Mouse (Mus musculus) lung, embryonic 15.5 days (tissue): ENCODE measurements around the gene Klhdc10. TPM values are rescaled to one million over a fixed set of nuclear protein-coding genes. Genes with fewer than 3 reads are reported as not detected.
A peak's percentile ranks its signal among the peaks of the same experiment; 100 is the strongest.

Experiments used
- ATAC-seq: fragments of 200-750 bp; cut with Nextera tagmentation; 2 replicates; pipeline ENCODE4 v1.8.0; 2017; ENCODE audit warnings: moderate number of reproducible peaks, borderline replicate concordance; ENCODE audit not compliant: low FRiP score, low TSS enrichment; ENCODE audit errors: extremely low read depth
- H3K27ac ChIP-seq: fragments of 300-500 bp; sonication (generic); 2 replicates; pipeline ENCODE4 v1.5.1; 2015; ENCODE audit warnings: moderate library complexity, mild to moderate bottlenecking, inconsistent platforms
- H3K27me3 ChIP-seq: fragments of 300-500 bp; sonication (generic); 2 replicates; pipeline ENCODE4 v1.6.1; 2015; ENCODE audit warnings: inconsistent platforms
- H3K36me3 ChIP-seq: fragments of 300-500 bp; sonication (generic); 2 replicates; pipeline ENCODE4 v1.6.1; 2015; ENCODE audit warnings: inconsistent platforms
- H3K4me1 ChIP-seq: fragments of 300-500 bp; sonication (generic); 2 replicates; pipeline ENCODE4 v1.6.1; 2015; ENCODE audit warnings: inconsistent platforms
- H3K4me2 ChIP-seq: fragments of 300-500 bp; sonication (generic); 2 replicates; pipeline ENCODE4 v1.6.1; 2015; ENCODE audit warnings: inconsistent platforms, mild to moderate bottlenecking, moderate library complexity
- H3K4me3 ChIP-seq: fragments of 300-500 bp; sonication (generic); 2 replicates; pipeline ENCODE4 v1.5.1; 2015; ENCODE audit warnings: mild to moderate bottlenecking, inconsistent platforms
- H3K9ac ChIP-seq: fragments of 300-500 bp; sonication (generic); 2 replicates; pipeline ENCODE4 v1.6.1; 2015; ENCODE audit warnings: inconsistent platforms
- H3K9me3 ChIP-seq: fragments of 300-500 bp; sonication (generic); 2 replicates; pipeline ENCODE4 v1.6.1; 2016; ENCODE audit warnings: inconsistent platforms
- WGBS: fragments of 180-500 bp; shearing (Covaris S2); methylation state at CpG from one replicate; pipeline ENCODE4 v1.1.7; 2015; 5-methylcytosine and 5-hydroxymethylcytosine counted together
- polyA plus RNA-seq: library from polyadenylated mRNA; unstranded; fragments of >200 nt; fragmentation: Nextera tagmentation; extraction: Ambion mirVana; gene quantifications from 2 replicates; pipeline ENCODE4 v1.2.1, GENCODE M21; 2015

The Klhdc10 gene
- polyA plus RNA-seq, 1 experiment from 2014 or later: 23.2 TPM

DNA sequence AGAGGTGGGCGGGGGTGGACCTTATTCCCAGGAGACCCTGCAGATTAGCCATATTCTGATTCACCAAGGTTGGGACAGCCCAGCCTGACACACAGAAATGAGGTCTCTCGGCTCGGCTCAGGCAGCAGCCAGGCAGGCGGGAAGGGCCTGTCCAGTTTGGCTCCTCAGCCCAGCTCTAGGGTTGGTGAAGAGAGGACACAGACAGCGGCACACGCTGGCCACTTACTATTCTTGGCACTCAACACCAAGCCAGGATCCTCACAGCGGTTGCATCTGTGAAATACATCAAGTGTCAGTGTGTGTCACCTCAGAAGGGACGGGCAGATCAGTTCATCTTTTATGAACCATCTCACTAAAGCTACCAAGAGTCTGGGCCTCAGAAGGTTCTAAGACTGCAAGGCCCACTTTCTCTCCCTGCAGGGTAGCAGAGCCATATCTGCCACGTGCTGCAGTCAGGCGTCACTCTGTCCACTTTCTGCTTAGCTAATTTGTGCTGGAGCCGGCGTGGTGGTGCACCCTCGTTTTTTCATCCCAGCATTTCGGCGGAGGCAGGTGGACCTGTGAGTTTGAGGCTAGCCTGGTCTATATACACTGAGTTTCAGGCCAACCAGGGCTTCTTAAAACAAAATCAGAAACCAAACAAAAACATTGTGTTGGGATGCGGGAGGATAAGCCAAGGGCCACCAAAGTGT is 57.5 kb downstream of the Klhdc10 start:
- peak overlapping the region; percentile 82 for H3K4me2 ChIP-seq
- 64% methylated on average over 16 of the region's 16 CpGs for WGBS
- H3K4me3 ChIP-seq: peak overlapping the region; percentile 48
- peaks cover 12% of the 10 kb centered on the region for H3K36me3 ChIP-seq
- peaks cover 34% of the 10 kb centered on the region for H3K4me1 ChIP-seq
- no peak for ATAC-seq
- H3K27me3 ChIP-seq: no peaks in the 10 kb centered on the region
- peak overlapping the region; percentile 53; the same call in 1 of the 2 replicates for H3K9ac ChIP-seq
- H3K27ac ChIP-seq: peak overlapping the region; percentile 97
- H3K9me3 ChIP-seq: no peaks in the 10 kb centered on the region

DNA sequence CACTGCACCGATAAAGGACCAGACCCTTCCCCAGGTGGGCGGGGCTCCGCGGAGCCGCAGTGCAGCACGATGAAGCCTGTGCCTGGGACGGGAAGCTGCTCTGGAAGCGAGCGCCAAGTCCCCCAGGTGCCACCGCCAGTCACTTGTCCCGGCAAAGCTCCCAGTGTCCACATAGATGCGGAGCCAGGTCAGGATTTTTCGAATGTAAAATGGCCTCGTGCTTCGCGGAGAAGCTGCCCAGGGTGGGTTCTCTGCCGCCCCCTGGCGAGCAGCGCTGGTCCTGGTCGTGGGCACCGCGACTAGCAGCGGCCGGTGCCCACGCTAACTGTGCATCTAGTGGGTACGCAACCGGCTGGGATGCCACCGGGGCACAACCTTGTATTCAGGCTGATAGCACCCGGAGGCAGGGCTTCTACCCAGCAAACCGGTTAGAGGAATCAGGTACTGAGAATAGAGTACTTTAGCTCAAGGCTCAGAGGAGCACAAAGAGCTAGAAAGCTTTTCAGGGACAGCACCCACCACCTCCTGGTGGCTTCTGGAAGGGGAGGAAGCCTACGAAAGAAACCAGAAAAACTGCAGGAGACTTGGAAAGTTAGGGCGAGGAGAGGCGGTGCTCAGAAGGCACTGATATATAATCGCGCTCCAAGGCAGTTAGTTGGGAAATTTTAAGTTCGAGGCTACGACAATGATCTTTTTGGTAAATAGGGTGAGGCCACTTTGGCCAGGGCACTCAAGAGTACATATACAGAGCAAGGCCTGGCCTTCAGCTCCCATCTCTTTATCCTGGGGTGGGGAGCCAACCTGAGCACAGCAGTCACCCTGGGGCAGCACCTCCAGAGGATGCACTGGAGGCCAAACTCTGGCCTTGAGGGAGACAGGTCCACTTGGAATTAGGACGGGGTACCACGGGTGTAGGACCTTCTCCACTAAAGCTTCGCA is 58.4 kb downstream of the Klhdc10 start:
- peaks cover 5% of the 10 kb centered on the region; the same call in 1 of the 2 replicates for H3K36me3 ChIP-seq
- H3K4me3 ChIP-seq: peak overlapping the region; percentile 48
- 5% methylated on average over 40 of the region's 40 CpGs for WGBS
- H3K4me2 ChIP-seq: peak overlapping the region; percentile 82
- peaks cover 34% of the 10 kb centered on the region for H3K4me1 ChIP-seq
- H3K27me3 ChIP-seq: no peaks in the 10 kb centered on the region
- no peaks in the 10 kb centered on the region for H3K9me3 ChIP-seq
- peak overlapping the region; percentile 97 for H3K27ac ChIP-seq
- ATAC-seq: peak; percentile 28; the same call in 1 of the 2 replicates
- H3K9ac ChIP-seq: peak overlapping the region; percentile 53

DNA sequence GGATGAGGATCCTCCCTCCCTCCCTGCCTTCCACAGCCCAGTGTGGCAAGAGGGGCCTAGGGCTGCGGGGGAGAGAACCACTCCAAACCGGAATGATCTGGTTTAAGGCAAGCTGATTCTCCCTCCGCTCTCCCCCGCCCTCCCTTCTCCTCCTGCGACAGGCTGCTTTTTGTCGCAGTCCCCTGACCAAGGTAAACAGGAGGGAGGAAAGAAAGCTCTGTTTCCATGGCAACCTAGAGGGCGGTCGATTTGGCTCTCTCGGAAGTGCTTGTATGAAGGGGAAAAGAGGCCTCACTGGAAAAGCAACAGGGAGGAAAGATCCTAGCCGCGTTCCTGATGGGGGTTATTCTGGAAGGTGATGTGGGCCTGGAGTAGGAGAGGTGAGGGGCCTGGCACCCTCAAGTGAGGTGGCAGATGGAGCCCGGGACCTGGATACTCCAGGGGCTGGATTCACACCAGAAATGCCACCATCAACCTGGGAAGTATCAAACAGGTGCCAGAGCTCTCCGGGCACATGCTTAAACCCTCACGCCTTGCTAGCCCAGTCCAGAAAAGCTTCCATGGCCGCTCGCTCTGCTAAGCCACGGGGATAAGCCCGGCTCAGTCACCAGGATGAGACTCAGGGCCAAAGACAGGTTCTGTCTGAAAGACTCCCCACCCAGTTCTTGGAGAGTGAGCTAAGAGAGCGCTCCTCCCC is 59.2 kb downstream of the Klhdc10 start:
- no peaks in the 10 kb centered on the region for H3K9me3 ChIP-seq
- H3K4me3 ChIP-seq: peak overlapping the region; percentile 5; the same call in 1 of the 2 replicates
- peak overlapping the region; percentile 53 for H3K9ac ChIP-seq
- peak overlapping the region; percentile 82 for H3K4me2 ChIP-seq
- 13% methylated on average over 19 of the region's 19 CpGs for WGBS
- ATAC-seq: peak; percentile 83
- H3K27ac ChIP-seq: peak overlapping the region; percentile 97
- no peaks in the 10 kb centered on the region for H3K36me3 ChIP-seq
- H3K4me1 ChIP-seq: peaks cover 34% of the 10 kb centered on the region
- no peaks in the 10 kb centered on the region for H3K27me3 ChIP-seq

DNA sequence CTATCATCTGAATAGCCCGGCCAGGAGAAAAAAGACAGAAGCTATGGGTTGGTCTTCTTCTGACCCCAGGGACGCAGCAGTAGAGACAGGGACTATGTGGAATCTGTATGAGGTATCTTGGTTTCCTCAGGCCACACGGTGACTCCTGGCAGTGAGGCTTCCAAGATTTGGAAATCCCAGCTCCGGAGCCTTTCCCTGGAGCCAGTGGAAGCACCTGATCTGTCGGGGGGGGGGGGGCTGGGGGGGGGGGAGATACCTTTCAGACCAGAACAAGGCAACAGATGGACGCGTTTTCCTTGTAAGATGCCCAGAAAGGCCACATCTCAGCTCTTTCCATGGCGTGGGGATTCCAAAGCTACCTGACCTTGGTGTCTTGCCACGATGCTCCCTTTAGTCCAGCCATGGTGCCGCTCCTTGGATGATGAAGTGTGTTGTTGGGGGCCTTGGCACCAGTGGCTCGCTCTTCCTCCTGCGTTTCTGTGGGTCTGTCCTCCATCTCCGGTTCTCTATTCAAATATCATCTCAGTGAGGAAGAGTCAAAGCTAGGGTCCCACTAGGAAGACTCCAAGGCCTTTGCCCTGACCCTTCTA is 60.2 kb downstream of the Klhdc10 start:
- WGBS: 82% methylated on average over 12 of the region's 13 CpGs
- Histone ChIP-seq H3K4me1 (peaks cover 34% of the 10 kb centered on the region), H3K27ac (peak overlapping the region; percentile 97)

DNA sequence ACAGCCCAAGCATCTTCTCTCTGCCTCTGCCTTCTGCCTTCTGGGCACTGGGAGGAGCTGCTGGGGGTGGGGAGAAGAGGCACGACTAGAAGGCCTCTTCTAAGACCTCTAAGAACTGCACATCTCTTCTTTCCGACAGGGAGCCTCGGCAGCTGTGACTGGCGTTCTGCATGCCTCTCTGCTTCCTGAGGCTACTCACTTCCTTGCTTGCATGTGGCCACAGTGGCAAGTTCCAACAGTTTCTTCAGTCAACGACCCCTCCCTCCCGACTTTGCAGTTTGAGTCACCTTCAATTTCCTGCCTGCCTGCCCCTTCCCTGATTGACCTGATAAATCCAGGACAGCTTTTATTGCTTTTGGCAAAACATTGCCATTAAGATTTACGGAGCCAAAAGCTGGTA is 61.2 kb downstream of the Klhdc10 start:
- no peak overlapping the region for H3K9ac ChIP-seq
- no peak overlapping the region for H3K4me3 ChIP-seq
- peak overlapping the region; percentile 12; the same call in 1 of the 2 replicates for H3K27ac ChIP-seq
- H3K4me2 ChIP-seq: no peak overlapping the region
- H3K36me3 ChIP-seq: no peaks in the 10 kb centered on the region
- H3K9me3 ChIP-seq: no peaks in the 10 kb centered on the region
- H3K27me3 ChIP-seq: no peaks in the 10 kb centered on the region
- peaks cover 34% of the 10 kb centered on the region for H3K4me1 ChIP-seq
- no peak for ATAC-seq
- WGBS: 20% methylated on average over 7 of the region's 7 CpGs

More for the DNA sequence above, 60.2 kb downstream of the Klhdc10 start:
- Histone ChIP-seq H3K4me3 (no peak overlapping the region), H3K9me3 (no peaks in the 10 kb centered on the region), H3K4me2 (no peak overlapping the region), H3K9ac (no peak overlapping the region), H3K36me3 (no peaks in the 10 kb centered on the region), H3K27me3 (no peaks in the 10 kb centered on the region)
- ATAC-seq: no peak

DNA sequence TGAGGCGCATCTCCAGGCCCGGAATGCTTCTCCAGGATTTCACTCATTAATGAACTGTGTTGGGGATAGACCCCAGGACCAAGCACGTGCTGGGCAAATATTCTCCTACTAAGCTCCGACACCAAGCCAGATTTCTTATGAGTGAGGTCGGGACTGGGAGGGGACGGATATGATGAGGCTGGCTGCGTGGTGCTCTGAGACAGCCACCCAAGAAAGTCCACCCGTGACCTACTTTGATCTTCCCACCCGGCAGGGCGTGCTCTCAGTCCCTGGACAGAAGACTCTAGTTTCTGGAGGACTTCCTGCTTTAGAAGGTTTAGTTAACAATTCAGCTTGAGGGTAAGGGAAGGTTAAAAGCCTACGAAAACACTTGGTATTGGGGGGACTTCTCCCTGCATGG is 63.9 kb downstream of the Klhdc10 start:
- no peak overlapping the region for H3K27ac ChIP-seq
- no peak overlapping the region for H3K9ac ChIP-seq
- ATAC-seq: no peak
- no peaks in the 10 kb centered on the region for H3K9me3 ChIP-seq
- no peak overlapping the region for H3K4me2 ChIP-seq
- no peak overlapping the region for H3K4me3 ChIP-seq
- no peaks in the 10 kb centered on the region for H3K36me3 ChIP-seq
- peaks cover 20% of the 10 kb centered on the region for H3K4me1 ChIP-seq
- H3K27me3 ChIP-seq: no peaks in the 10 kb centered on the region
- 65% methylated on average over 11 of the region's 11 CpGs for WGBS

DNA sequence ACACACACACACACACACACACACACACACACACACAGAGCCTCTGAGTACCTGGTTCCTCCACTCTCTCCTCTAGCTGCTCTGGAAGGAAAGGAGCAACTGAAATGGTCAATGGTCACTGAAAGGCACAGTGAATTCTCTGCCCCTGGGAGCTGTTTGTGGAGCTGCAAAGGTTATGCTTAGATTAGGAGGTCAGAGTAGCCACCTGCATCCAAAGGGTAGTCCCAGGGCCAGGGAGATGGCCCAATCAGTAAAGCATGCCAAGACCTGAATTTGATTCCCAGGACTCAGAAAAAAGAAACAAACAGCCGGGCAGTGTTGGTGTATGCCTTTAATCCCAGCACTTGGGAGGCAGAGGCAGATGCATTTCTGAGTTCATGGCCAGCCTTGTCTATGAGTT is 66.4 kb downstream of the Klhdc10 start:
- H3K4me1 ChIP-seq: peaks cover 2% of the 10 kb centered on the region; the same call in 1 of the 2 replicates
- H3K9ac ChIP-seq: no peak overlapping the region
- no peak overlapping the region for H3K4me3 ChIP-seq
- H3K9me3 ChIP-seq: no peaks in the 10 kb centered on the region
- no peak for ATAC-seq
- H3K27me3 ChIP-seq: no peaks in the 10 kb centered on the region
- H3K27ac ChIP-seq: no peak overlapping the region
- no peaks in the 10 kb centered on the region for H3K36me3 ChIP-seq
- WGBS: 71% methylated on average over 1 of the region's 1 CpGs
- H3K4me2 ChIP-seq: no peak overlapping the region

DNA sequence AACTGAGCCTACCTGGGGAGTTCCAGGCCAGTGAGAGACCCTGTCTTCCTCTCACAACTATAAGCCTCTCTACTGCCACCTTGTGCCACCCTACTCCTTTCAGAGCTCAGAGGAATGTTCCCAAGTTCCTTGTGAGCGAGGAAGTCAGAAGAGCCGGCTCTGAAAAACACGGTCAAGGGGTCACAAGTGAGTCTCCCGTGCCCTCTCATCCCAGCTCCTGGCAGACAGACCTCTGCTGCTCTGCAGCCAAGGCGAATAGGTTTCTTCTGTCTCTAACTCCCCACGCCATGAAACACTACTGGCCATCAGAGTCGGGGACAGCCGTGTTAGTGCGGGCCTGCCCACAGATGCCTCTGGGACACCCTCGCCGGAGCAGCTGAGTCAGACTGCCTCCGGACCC is 67.0 kb downstream of the Klhdc10 start:
- Histone ChIP-seq H3K4me3 (no peak overlapping the region), H3K36me3 (no peaks in the 10 kb centered on the region), H3K9me3 (no peaks in the 10 kb centered on the region), H3K27ac (0 out of 2 replicates have a peak overlapping the region, but pooled peaks have one; percentile 8), H3K9ac (no peak overlapping the region), H3K4me2 (peak overlapping the region; percentile 22; the same call in 1 of the 2 replicates), H3K4me1 (no peaks in the 10 kb centered on the region), H3K27me3 (no peaks in the 10 kb centered on the region)
- peak; percentile 33; the same call in 1 of the 2 replicates for ATAC-seq
- WGBS: 54% methylated on average over 12 of the region's 12 CpGs

DNA sequence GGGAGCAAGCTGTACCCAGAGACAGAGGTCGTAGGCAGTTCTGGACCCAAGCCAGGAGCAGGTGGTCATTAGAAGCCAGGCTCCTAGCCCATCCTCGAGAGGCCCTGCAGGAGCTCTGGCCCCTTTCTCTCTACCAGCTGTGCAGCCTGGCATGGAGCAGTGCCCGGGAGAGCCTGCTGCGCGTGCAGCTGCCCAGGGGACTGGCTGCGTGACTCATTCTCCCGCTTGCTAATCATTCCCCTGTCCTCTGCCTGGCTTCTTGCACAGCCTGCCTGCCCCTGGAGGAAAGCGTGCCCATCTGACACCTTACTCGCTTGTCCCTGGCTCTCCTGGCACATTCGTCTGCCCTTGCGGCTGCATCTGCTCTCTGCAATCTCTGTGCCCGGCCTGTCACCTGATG is 67.7 kb downstream of the Klhdc10 start:
- Histone ChIP-seq H3K4me3 (no peak overlapping the region), H3K9me3 (no peaks in the 10 kb centered on the region), H3K27me3 (no peaks in the 10 kb centered on the region), H3K27ac (no peak overlapping the region), H3K4me2 (no peak overlapping the region), H3K9ac (no peak overlapping the region), H3K4me1 (no peaks in the 10 kb centered on the region), H3K36me3 (no peaks in the 10 kb centered on the region)
- 0 out of 2 replicates have a peak, but pooled peaks have one; percentile 19 for ATAC-seq
- WGBS: 77% methylated on average over 12 of the region's 12 CpGs

DNA sequence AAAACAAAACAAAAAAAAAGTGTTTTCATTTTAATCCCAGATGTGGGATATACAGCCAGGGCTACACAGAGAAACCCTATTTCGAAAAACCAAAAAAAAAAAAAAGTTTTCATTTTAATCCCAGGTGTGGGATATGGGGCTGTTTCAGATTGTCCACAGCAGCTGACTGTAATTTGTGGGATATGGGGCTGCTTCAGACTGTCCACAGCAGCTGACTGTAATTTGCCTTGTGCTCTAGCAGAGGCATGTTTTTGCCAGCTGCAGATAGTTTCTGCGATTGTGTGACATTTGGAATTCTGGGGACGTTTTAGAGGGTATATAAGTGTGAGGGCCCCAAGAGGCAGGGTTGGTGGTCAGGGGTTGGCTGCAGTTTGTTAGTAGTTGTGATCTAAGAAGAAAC is 70.0 kb downstream of the Klhdc10 start:
- no peaks in the 10 kb centered on the region for H3K27me3 ChIP-seq
- H3K4me1 ChIP-seq: peaks cover 7% of the 10 kb centered on the region
- no peak overlapping the region for H3K27ac ChIP-seq
- H3K9me3 ChIP-seq: no peaks in the 10 kb centered on the region
- no peak overlapping the region for H3K4me2 ChIP-seq
- no peaks in the 10 kb centered on the region for H3K36me3 ChIP-seq
- ATAC-seq: no peak
- no peak overlapping the region for H3K9ac ChIP-seq
- H3K4me3 ChIP-seq: no peak overlapping the region
- WGBS: 62% methylated on average over 3 of the region's 3 CpGs
